Mouse (Mus musculus): ENCODE results near the gene Il2rb. TPM values are rescaled to one million over a fixed set of nuclear protein-coding genes. Genes with fewer than 3 reads are reported as not detected.

The Il2rb gene
- polyA plus RNA-seq, 2 experiments: 0.26 to 0.52 TPM

DNA sequence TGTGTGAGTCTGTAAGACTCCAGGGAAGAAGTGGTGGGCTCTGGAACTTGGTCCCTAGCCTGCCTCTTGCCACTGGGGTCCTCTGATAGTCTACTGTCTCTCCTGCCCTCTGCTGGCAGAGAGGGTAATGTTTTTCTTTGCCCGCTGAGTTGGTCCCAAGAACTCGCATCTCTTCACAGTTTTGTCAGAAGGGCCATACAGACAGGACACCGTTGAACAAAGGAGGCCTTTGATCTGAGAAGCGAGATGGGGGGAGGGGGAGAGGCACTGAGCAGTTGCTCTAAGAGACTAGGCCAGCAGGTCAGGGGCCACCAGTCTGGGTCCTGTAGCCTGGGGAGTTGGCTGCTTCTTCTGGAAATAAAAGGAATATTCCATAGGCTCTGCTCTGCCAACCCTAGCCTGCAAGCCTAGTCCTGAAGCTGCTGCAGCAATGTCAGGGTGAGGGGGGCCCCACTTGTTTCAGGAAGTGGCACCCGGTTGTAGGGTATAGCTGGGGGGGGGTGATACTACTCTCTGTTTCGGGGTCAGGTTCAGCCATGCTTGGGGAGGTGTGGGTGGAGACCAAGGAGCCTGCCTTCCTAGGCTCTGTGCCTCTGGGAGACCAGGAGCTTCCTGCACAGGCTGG, 60.1 kb downstream of the Il2rb start:
- Histone ChIP-seq H3K27me3 (ENCODE audit: control insufficient read depth, insufficient read depth, low read length) (peaks cover 15% of the 10 kb centered on the region), H3K4me2 (ENCODE audit: low read depth) (no peak overlapping the region), H3K9ac (replicated peaks) (no peak overlapping the region), H3K4me3 (ENCODE audit: insufficient read depth in 1 of 2, low read depth in 2 of 2, low read length in 2 of 2) (no peak overlapping the region), H3K27ac (no peak overlapping the region), H3K4me1 (replicated peaks; ENCODE audit: control insufficient read depth in 2 of 2, insufficient read depth in 2 of 2, low read length in 1 of 2) (peaks cover 0 to 3% of the 10 kb centered on the region in 2 experiments; a peak in 1 of 4 replicates), H3K9me3 (ENCODE audit: control insufficient read depth, low read length) (no peaks in the 10 kb centered on the region), H3K36me3 (replicated peaks; ENCODE audit: control insufficient read depth, insufficient read depth, low read depth) (no peaks in the 10 kb centered on the region)
- DNase-seq (ENCODE audit: low read depth in 3 of 3, low spot score in 3 of 3) (no peak), ATAC-seq (ENCODE audit: insufficient read depth) (no peak)
- 30% methylated on average over 6 of the region's 6 CpGs for WGBS (ENCODE audit: insufficient replicate concordance)
- TF ChIP-seq EP300 (IDR thresholded peaks at IDR 0.05; ENCODE audit: low read depth) (no peak), CTCF (IDR thresholded peaks at IDR 0.05; ENCODE audit: low read depth) (peak; percentile 70)

DNA sequence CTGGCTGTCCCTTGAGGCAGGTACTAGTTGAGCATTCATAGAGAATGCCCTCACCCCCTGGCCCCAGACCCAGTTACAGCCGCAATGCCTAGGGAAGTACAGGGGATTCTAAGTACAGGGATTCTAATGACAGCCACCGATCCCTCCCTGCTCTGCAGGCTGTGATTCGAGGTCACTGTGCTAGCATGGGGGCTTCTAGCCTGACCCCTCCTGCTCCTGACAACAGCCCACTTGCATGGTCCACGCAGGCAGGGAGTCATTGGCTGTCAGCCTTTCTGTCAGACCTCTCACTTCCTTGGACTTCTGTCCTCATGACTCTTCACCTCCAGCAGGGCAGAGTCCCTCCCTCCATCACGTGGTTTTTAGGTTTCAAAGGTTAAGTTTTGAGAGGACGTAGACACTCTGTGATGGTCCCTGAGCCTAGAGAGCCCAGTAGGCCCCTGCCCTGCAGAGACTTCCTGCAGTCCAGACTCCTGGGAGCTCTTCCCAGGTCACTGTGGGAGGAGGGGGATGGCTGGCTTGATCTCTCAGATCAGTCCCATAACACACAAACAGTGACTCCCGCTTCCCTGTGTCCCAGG, 63.4 kb downstream of the Il2rb start:
- peaks cover 21% of the 10 kb centered on the region for H3K27me3 ChIP-seq (ENCODE audit: control insufficient read depth, insufficient read depth, low read length)
- TF ChIP-seq EP300 (IDR thresholded peaks at IDR 0.05; ENCODE audit: low read depth): no peak
- TF ChIP-seq CTCF (IDR thresholded peaks at IDR 0.05; ENCODE audit: low read depth): no peak
- 51% methylated on average over 7 of the region's 7 CpGs for WGBS (ENCODE audit: insufficient replicate concordance)
- peaks cover 0 to 2% of the 10 kb centered on the region in 2 experiments; a peak in 1 of 4 replicates for H3K4me1 ChIP-seq (replicated peaks; ENCODE audit: control insufficient read depth in 2 of 2, insufficient read depth in 2 of 2, low read length in 1 of 2)
- H3K9ac ChIP-seq (replicated peaks): no peak overlapping the region
- no peaks in the 10 kb centered on the region for H3K36me3 ChIP-seq (replicated peaks; ENCODE audit: control insufficient read depth, insufficient read depth, low read depth)
- no peaks in the 10 kb centered on the region for H3K9me3 ChIP-seq (ENCODE audit: control insufficient read depth, low read length)
- H3K27ac ChIP-seq: no peak overlapping the region
- ATAC-seq (ENCODE audit: insufficient read depth) (0 out of 2 replicates have a peak, but pooled peaks have one; percentile 42), DNase-seq (ENCODE audit: low read depth in 3 of 3, low spot score in 3 of 3) (no peak)
- H3K4me3 ChIP-seq (ENCODE audit: insufficient read depth in 1 of 2, low read depth in 2 of 2, low read length in 2 of 2): no peak overlapping the region
- no peak overlapping the region for H3K4me2 ChIP-seq (ENCODE audit: low read depth)

DNA sequence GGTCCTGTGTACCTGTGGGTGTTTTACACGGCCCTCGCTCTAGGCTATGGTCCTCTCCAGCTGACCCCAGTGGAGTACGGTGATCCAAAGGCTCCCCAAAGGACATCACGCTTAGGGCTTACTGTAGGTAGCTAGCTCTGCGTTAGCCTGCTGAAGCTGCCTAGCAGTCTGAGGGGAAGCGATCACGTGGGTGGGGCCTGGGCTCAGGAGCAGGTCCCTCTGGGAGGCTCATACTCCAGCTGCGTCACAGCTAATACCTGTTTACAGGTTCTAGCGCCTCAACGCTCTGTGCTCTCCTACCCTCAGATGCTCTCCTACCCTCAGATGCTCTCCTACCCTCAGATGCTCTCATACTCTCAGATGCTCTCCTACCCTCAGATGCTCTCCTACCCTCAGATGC, 64.2 kb downstream of the Il2rb start:
- DNase-seq (ENCODE audit: low read depth in 3 of 3, low spot score in 3 of 3) (no peak), ATAC-seq (ENCODE audit: insufficient read depth) (no peak)
- H3K27me3 ChIP-seq (ENCODE audit: control insufficient read depth, insufficient read depth, low read length): peaks cover 17% of the 10 kb centered on the region
- H3K9me3 ChIP-seq (ENCODE audit: control insufficient read depth, low read length): no peaks in the 10 kb centered on the region
- 68% methylated on average over 10 of the region's 10 CpGs for WGBS (ENCODE audit: insufficient replicate concordance)
- no peak overlapping the region for H3K4me3 ChIP-seq (ENCODE audit: insufficient read depth in 1 of 2, low read depth in 2 of 2, low read length in 2 of 2)
- H3K4me1 ChIP-seq (replicated peaks; ENCODE audit: control insufficient read depth in 2 of 2, insufficient read depth in 2 of 2, low read length in 1 of 2): peaks cover 0 to 2% of the 10 kb centered on the region in 2 experiments; a peak in 1 of 4 replicates
- TF ChIP-seq EP300 (IDR thresholded peaks at IDR 0.05; ENCODE audit: low read depth) (no peak), CTCF (IDR thresholded peaks at IDR 0.05; ENCODE audit: low read depth) (no peak)
- no peaks in the 10 kb centered on the region for H3K36me3 ChIP-seq (replicated peaks; ENCODE audit: control insufficient read depth, insufficient read depth, low read depth)
- H3K27ac ChIP-seq: no peak overlapping the region
- H3K9ac ChIP-seq (replicated peaks): no peak overlapping the region
- H3K4me2 ChIP-seq (ENCODE audit: low read depth): no peak overlapping the region

DNA sequence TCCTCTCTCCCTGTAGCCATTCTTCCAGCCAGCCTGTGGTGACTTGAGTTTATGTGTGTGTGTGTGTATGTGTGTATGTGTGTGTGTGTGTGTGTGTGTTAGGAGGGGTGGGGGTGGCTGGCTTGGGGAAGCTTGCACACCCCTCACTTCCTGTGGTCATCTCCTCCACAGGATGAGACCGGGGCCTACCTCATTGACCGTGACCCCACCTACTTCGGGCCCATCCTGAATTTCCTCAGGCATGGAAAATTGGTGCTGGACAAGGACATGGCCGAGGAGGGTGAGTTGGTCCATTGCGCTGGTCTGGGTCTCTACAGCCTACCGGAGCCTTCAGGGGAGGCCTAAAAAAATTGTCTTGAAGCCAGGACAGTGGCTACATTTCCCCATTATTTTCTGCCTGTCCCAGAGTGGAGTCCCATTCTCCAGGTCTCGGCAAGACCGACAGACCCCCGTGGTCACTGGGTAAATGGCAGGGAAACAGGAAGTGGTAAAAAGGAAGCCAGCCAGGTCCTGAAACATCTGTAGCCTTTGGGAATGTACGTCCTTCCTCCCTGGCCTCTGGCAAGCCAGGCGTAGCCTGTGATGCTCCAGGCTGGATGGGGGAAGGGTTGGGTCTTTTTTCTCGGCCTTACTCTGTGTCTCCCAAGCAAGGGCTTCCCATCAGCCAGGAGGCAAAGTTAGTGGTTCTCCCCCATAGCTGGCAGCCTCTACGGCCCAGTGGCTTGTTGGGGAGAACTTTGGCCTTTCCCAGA, 65.0 kb downstream of the Il2rb start:
- no peak overlapping the region for H3K27ac ChIP-seq
- no peaks in the 10 kb centered on the region for H3K9me3 ChIP-seq (ENCODE audit: control insufficient read depth, low read length)
- peaks cover 17% of the 10 kb centered on the region for H3K27me3 ChIP-seq (ENCODE audit: control insufficient read depth, insufficient read depth, low read length)
- no peaks in the 10 kb centered on the region for H3K36me3 ChIP-seq (replicated peaks; ENCODE audit: control insufficient read depth, insufficient read depth, low read depth)
- H3K4me3 ChIP-seq (ENCODE audit: insufficient read depth in 1 of 2, low read depth in 2 of 2, low read length in 2 of 2): no peak overlapping the region
- DNase-seq (ENCODE audit: low read depth in 3 of 3, low spot score in 3 of 3) (no peak), ATAC-seq (ENCODE audit: insufficient read depth) (no peak)
- H3K4me1 ChIP-seq (replicated peaks; ENCODE audit: control insufficient read depth in 2 of 2, insufficient read depth in 2 of 2, low read length in 1 of 2): peaks cover 0 to 2% of the 10 kb centered on the region in 2 experiments; a peak in 1 of 4 replicates
- 42% methylated on average over 13 of the region's 13 CpGs for WGBS (ENCODE audit: insufficient replicate concordance)
- no peak for TF ChIP-seq EP300 (IDR thresholded peaks at IDR 0.05; ENCODE audit: low read depth)
- TF ChIP-seq CTCF (IDR thresholded peaks at IDR 0.05; ENCODE audit: low read depth): no peak
- H3K9ac ChIP-seq (replicated peaks): no peak overlapping the region
- H3K4me2 ChIP-seq (ENCODE audit: low read depth): no peak overlapping the region

Other genes starting within 250 kb of the Il2rb start
- gene Csf2rb2, start 189.6 kb downstream of the Il2rb start, polyA plus RNA-seq (2012; rRNA removed): 1.6 and 1.9 TPM in 2 replicates
- 1.1 and 1.2 TPM in 2 replicates for gene Csf2rb2, start 189.6 kb downstream of the Il2rb start, polyA plus RNA-seq (2014; fragmentation: Nextera tagmentation; extraction: Ambion mirVana)
- gene Csf2rb, start 169.5 kb downstream of the Il2rb start, polyA plus RNA-seq (2012; rRNA removed): 4.3 and 4.5 TPM in 2 replicates
- 5.0 and 5.9 TPM in 2 replicates for gene Csf2rb, start 169.5 kb downstream of the Il2rb start, polyA plus RNA-seq (2014; fragmentation: Nextera tagmentation; extraction: Ambion mirVana)
- gene Tex33, start 99.4 kb downstream of the Il2rb start, polyA plus RNA-seq (2012; rRNA removed): 0.08 TPM in 1 of 2 replicates, not detected in the other
- gene Tex33, start 99.4 kb downstream of the Il2rb start, polyA plus RNA-seq (2014; fragmentation: Nextera tagmentation; extraction: Ambion mirVana): not detected in 2 replicates
- gene Tst, start 89.4 kb downstream of the Il2rb start, polyA plus RNA-seq (2012; rRNA removed): 90.5 and 90.6 TPM in 2 replicates
- 168 and 179 TPM in 2 replicates for gene Tst, start 89.4 kb downstream of the Il2rb start, polyA plus RNA-seq (2014; fragmentation: Nextera tagmentation; extraction: Ambion mirVana)
- gene Mpst, start 88.9 kb downstream of the Il2rb start, polyA plus RNA-seq (2012; rRNA removed): 90.7 and 101 TPM in 2 replicates
- gene Mpst, start 88.9 kb downstream of the Il2rb start, polyA plus RNA-seq (2014; fragmentation: Nextera tagmentation; extraction: Ambion mirVana): 6.0 and 6.8 TPM in 2 replicates
- 7.1 and 8.7 TPM in 2 replicates for gene Kctd17, start 66.7 kb downstream of the Il2rb start, polyA plus RNA-seq (2012; rRNA removed)
- 3.0 and 3.3 TPM in 2 replicates for gene Kctd17, start 66.7 kb downstream of the Il2rb start, polyA plus RNA-seq (2014; fragmentation: Nextera tagmentation; extraction: Ambion mirVana)
- gene Tmprss6, start 26.6 kb downstream of the Il2rb start, polyA plus RNA-seq (2012; rRNA removed): 11.9 and 14.4 TPM in 2 replicates
- gene Tmprss6, start 26.6 kb downstream of the Il2rb start, polyA plus RNA-seq (2014; fragmentation: Nextera tagmentation; extraction: Ambion mirVana): 9.8 and 10.7 TPM in 2 replicates
- 4.1 and 4.6 TPM in 2 replicates for gene C1qtnf6, start 36.1 kb upstream of the Il2rb start, polyA plus RNA-seq (2012; rRNA removed)
- 4.7 and 5.0 TPM in 2 replicates for gene C1qtnf6, start 36.1 kb upstream of the Il2rb start, polyA plus RNA-seq (2014; fragmentation: Nextera tagmentation; extraction: Ambion mirVana)
- 0.01 and 0.02 TPM in 2 replicates for gene Sstr3, start 49.4 kb upstream of the Il2rb start, polyA plus RNA-seq (2012; rRNA removed)
- gene Sstr3, start 49.4 kb upstream of the Il2rb start, polyA plus RNA-seq (2014; fragmentation: Nextera tagmentation; extraction: Ambion mirVana): 0.03 TPM in 1 of 2 replicates, not detected in the other
- 57.5 and 69.6 TPM in 2 replicates for gene Rac2, start 77.5 kb upstream of the Il2rb start, polyA plus RNA-seq (2012; rRNA removed)
- 108 and 117 TPM in 2 replicates for gene Rac2, start 77.5 kb upstream of the Il2rb start, polyA plus RNA-seq (2014; fragmentation: Nextera tagmentation; extraction: Ambion mirVana)
- 6.4 and 7.6 TPM in 2 replicates for gene Cyth4, start 101.8 kb upstream of the Il2rb start, polyA plus RNA-seq (2012; rRNA removed)
- 4.3 and 4.9 TPM in 2 replicates for gene Cyth4, start 101.8 kb upstream of the Il2rb start, polyA plus RNA-seq (2014; fragmentation: Nextera tagmentation; extraction: Ambion mirVana)
- gene Elfn2, start 223.5 kb upstream of the Il2rb start, polyA plus RNA-seq (2012; rRNA removed): not detected in 2 replicates
- 0.04 TPM in 1 of 2 replicates, not detected in the other for gene Elfn2, start 223.5 kb upstream of the Il2rb start, polyA plus RNA-seq (2014; fragmentation: Nextera tagmentation; extraction: Ambion mirVana)

All from liver, embryonic 14.5 days (tissue).